Mouse (Mus musculus): ENCODE results near the gene Srsx. TPM values are rescaled to one million over a fixed set of nuclear protein-coding genes. Genes with fewer than 3 reads are reported as not detected.

The Srsx gene
- not detected for polyA plus RNA-seq (2017; shearing (Covaris generic))

GRCm38 (mm10) chrX:123222381-123222780 lies at the start of gene Srsx:
Gene Srsx, minus strand, starts transcription at chrX:123222481.

GRCm38 (mm10) chrX:123246807-123247206 lies 24.5 kb upstream of the Srsx start, which contains the start of gene Gm17577:
Gene Gm17577, minus strand, starts transcription at chrX:123246907.

Other genes with a start within 250 kb of the Srsx start
- gene Gm17521, start 192.8 kb downstream of the Srsx start, polyA plus RNA-seq (2017; shearing (Covaris generic)), result not detected
- gene Cldn34c1, start 119.0 kb downstream of the Srsx start, polyA plus RNA-seq (2017; shearing (Covaris generic)), result 3.1 TPM
- gene Gm17577, start 24.4 kb upstream of the Srsx start, polyA plus RNA-seq (2017; shearing (Covaris generic)), result not detected